Mouse (Mus musculus): ENCODE results near the gene Cic.

Cic gene

GRCm38 (mm10) chr7:25243361-25243760 is 24.1 kb upstream of the Cic start:
- CTCF ChIA-PET, result no interaction called here

GRCm38 (mm10) chr7:25244562-25245369 is 22.7 kb upstream of the Cic start:
- CTCF ChIA-PET, result interaction anchor here (0.5 to 1.2 kb wide), 2 partner anchors 24 to 35 kb away, joined by 3 read pairs; no protein-coding TSS in a partner anchor

- CTCF ChIA-PET, result interaction anchor here (0.6 to 1.2 kb wide), 2 partner anchors 34 to 97 kb away, joined by 3 to 5 read pairs; no protein-coding TSS in a partner anchor
Measured at GRCm38 (mm10) chr7:25246079-25246758, 21.3 kb upstream of the Cic start.

- CTCF ChIA-PET, result no interaction called here
Measured at GRCm38 (mm10) chr7:25246759-25247137, 20.8 kb upstream of the Cic start.

- CTCF ChIA-PET, result no interaction called here
Measured at GRCm38 (mm10) chr7:25247498-25247897, 20.0 kb upstream of the Cic start.

- CTCF ChIA-PET, result no interaction called here
Measured at GRCm38 (mm10) chr7:25248018-25248647, 19.4 kb upstream of the Cic start.

- CTCF ChIA-PET, result no interaction called here
Measured at GRCm38 (mm10) chr7:25248846-25249313, 18.6 kb upstream of the Cic start.

GRCm38 (mm10) chr7:25249314-25250140 is 18.0 kb upstream of the Cic start:
- CTCF ChIA-PET, result interaction anchor here (0.6 kb wide), 1 partner anchor 184 kb away, joined by 7 read pairs; no protein-coding TSS in a partner anchor

GRCm38 (mm10) chr7:25250141-25250972 is 17.1 kb upstream of the Cic start, which contains the start of gene Erf:
TSS of gene Erf (minus strand) at chr7:25250761.
- CTCF ChIA-PET, result interaction anchor here (0.6 kb wide), 1 partner anchor 184 kb away, joined by 7 read pairs; no protein-coding TSS in a partner anchor

- CTCF ChIA-PET, result no interaction called here
Measured at GRCm38 (mm10) chr7:25251071-25251791, 16.3 kb upstream of the Cic start.

- CTCF ChIA-PET, result no interaction called here
Measured at GRCm38 (mm10) chr7:25251822-25252221, 15.7 kb upstream of the Cic start.

- CTCF ChIA-PET, result interaction anchor here (0.7 kb wide), 1 partner anchor 85 kb away, joined by 4 read pairs; no protein-coding TSS in a partner anchor
Measured at GRCm38 (mm10) chr7:25261896-25262295, 5.6 kb upstream of the Cic start.

GRCm38 (mm10) chr7:25263968-25264870 is 3.3 kb upstream of the Cic start:
- CTCF ChIA-PET, result interaction anchor here (0.6 to 0.7 kb wide), 2 partner anchors 139 to 388 kb away, joined by 4 read pairs; no protein-coding TSS in a partner anchor

- CTCF ChIA-PET, result interaction anchor here (0.6 kb wide), 1 partner anchor 24 kb away, joined by 3 read pairs; no protein-coding TSS in a partner anchor
Measured at GRCm38 (mm10) chr7:25265743-25266142, 1.8 kb upstream of the Cic start.

GRCm38 (mm10) chr7:25266180-25266962 is 1.1 kb upstream of the Cic start:
- CTCF ChIA-PET, result no interaction called here

GRCm38 (mm10) chr7:25267751-25268463 is 403 bp downstream of the Cic start:
- CTCF ChIA-PET, result interaction anchor here (0.6 kb wide), 2 partner anchors 24 to 31 kb away, joined by 3 to 4 read pairs; no protein-coding TSS in a partner anchor

- CTCF ChIA-PET, result interaction anchor here (0.6 kb wide), 1 partner anchor 24 kb away, joined by 3 read pairs; no protein-coding TSS in a partner anchor
Measured at GRCm38 (mm10) chr7:25268588-25268987, 1.1 kb downstream of the Cic start.
